10 mouse cellular contexts compared by ENCODE assay signal in genomic region chr10:75595981-75596380, GRCm38 (mm10). TPM values are rescaled to one million over a fixed set of nuclear protein-coding genes. Genes with fewer than 3 reads are reported as not detected.
DNase-seq lines count a peak whose midpoint lies in the region; ATAC-seq lines count a peak whose summit lies in the region.
"Had no signal": no experiment of that assay in that cellular context is flagged by ENCODE, and none has a peak within 500 bp of the region (broad histone marks: within the 10 kb centered on the region; RNA-seq: fewer than 3 reads in every experiment).

No protein-coding gene starts in this region.

- H3K27ac ChIP-seq in forebrain, embryonic 14.5 days (ENCODE audit: low read depth, low read length), result no peak overlapping the region
- H3K27ac ChIP-seq in forebrain, embryonic 13.5 days, result no peak overlapping the region
- H3K27ac ChIP-seq: kidney, postnatal 0 days had no signal

- DNase-seq in forebrain, embryonic 14.5 days (ENCODE audit: low spot score), result peak; percentile 62
- peak; percentile 64 for DNase-seq in urinary bladder, postnatal 25 days (ENCODE audit: low spot score)
- DNase-seq in urinary bladder, adult 2 months (ENCODE audit: low spot score), result no peak
- DNase-seq in kidney, postnatal 14 days, result peak; percentile 61
- no peak for DNase-seq in left cerebral cortex, adult 11 months (ENCODE audit: low spot score)
- DNase-seq: thymus, postnatal 25 days had no signal

- H3K9me3 ChIP-seq in forebrain, embryonic 14.5 days (replicated peaks; ENCODE audit: control insufficient read depth, low read length), result 0 out of 2 replicates have a peak, but pooled peaks cover 3% of the 10 kb centered on the region
- H3K9me3 ChIP-seq in forebrain, embryonic 13.5 days (replicated peaks), result peaks cover 4% of the 10 kb centered on the region; the same call in 1 of the 2 replicates

- H3K36me3 ChIP-seq in forebrain, embryonic 14.5 days (ENCODE audit: control insufficient read depth, insufficient read depth, low read length), result no peaks in the 10 kb centered on the region
- no peaks in the 10 kb centered on the region for H3K36me3 ChIP-seq in forebrain, embryonic 13.5 days (ENCODE audit: poor library complexity, severe bottlenecking)

- no peak for ATAC-seq in forebrain, embryonic 14.5 days
- no peak for ATAC-seq in forebrain, embryonic 13.5 days
- ATAC-seq in inflammation-experienced regulatory T-cells, adult 6 months, result no peak
- no peak for ATAC-seq in CD4-positive, CD25-positive, alpha-beta regulatory T cell, adult 4 months

- WGBS in forebrain, embryonic 14.5 days, result 76% methylated on average over 8 of the region's 8 CpGs
- WGBS in forebrain, embryonic 13.5 days, result 86% methylated on average over 8 of the region's 8 CpGs

- H3K4me3 ChIP-seq in forebrain, embryonic 14.5 days (ENCODE audit: low read depth, low read length), result no peak overlapping the region
- H3K4me3 ChIP-seq in forebrain, embryonic 13.5 days, result no peak overlapping the region

- H3K4me1 ChIP-seq in forebrain, embryonic 14.5 days (ENCODE audit: control insufficient read depth, insufficient read depth, low read length), result no peaks in the 10 kb centered on the region
- H3K4me1 ChIP-seq in forebrain, embryonic 13.5 days, result no peaks in the 10 kb centered on the region

- no peaks in the 10 kb centered on the region for H3K27me3 ChIP-seq in forebrain, embryonic 14.5 days (replicated peaks; ENCODE audit: control insufficient read depth, insufficient read depth, low read length)
- no peaks in the 10 kb centered on the region for H3K27me3 ChIP-seq in forebrain, embryonic 13.5 days

- H3K9ac ChIP-seq in forebrain, embryonic 14.5 days (ENCODE audit: low read length), result no peak overlapping the region
- H3K9ac ChIP-seq in forebrain, embryonic 13.5 days, result no peak overlapping the region

- no peak overlapping the region for H3K4me2 ChIP-seq in forebrain, embryonic 14.5 days (ENCODE audit: low read length)
- no peak overlapping the region for H3K4me2 ChIP-seq in forebrain, embryonic 13.5 days

RNA-seq across cellular contexts. Expression of gene Ggt5, which starts 6.8 kb away (rescaled TPM):
- polyA plus RNA-seq in forebrain, embryonic 14.5 days (2014; fragmentation: Nextera tagmentation; extraction: Ambion mirVana), result 1.8 and 2.1 TPM in 2 replicates
- 1.4 and 2.8 TPM in 2 replicates for polyA plus RNA-seq in forebrain, embryonic 13.5 days (2015; fragmentation: Nextera tagmentation; extraction: Ambion mirVana)
- 8.6 and 10.5 TPM in 2 replicates for polyA plus RNA-seq in urinary bladder, adult 2 months (2012; rRNA removed)
- under 1 TPM; 0.29 to 0.45 (median 0.42) TPM for polyA plus RNA-seq in inflammation-experienced regulatory T-cells, adult 6 months (2017; shearing (Covaris generic))
- polyA plus RNA-seq in CD4-positive, CD25-positive, alpha-beta regulatory T cell, adult 4 months (2017; shearing (Covaris generic)), result under 1 TPM; 0.27 to 0.76 TPM

RNA-seq across cellular contexts. Expression of gene Ggt1, which starts 34.6 kb away (rescaled TPM):
- 1.1 and 1.2 TPM in 2 replicates for polyA plus RNA-seq in forebrain, embryonic 14.5 days (2014; fragmentation: Nextera tagmentation; extraction: Ambion mirVana)
- 1.1 and 2.3 TPM in 2 replicates for polyA plus RNA-seq in forebrain, embryonic 13.5 days (2015; fragmentation: Nextera tagmentation; extraction: Ambion mirVana)
- 0.33 and 0.55 TPM in 2 replicates for polyA plus RNA-seq in urinary bladder, adult 2 months (2012; rRNA removed)
- 10 to 100 TPM in 1 of 3 experiments, 1 to 10 TPM in 1, under 1 TPM in 1; 0.26 to 15.4 (median 2.2) TPM for polyA plus RNA-seq in inflammation-experienced regulatory T-cells, adult 6 months (2017; shearing (Covaris generic))
- 1 to 10 TPM; 2.8 to 4.0 TPM for polyA plus RNA-seq in CD4-positive, CD25-positive, alpha-beta regulatory T cell, adult 4 months (2017; shearing (Covaris generic))

RNA-seq across cellular contexts. Expression of gene Lrrc75b, which starts 35.9 kb away (rescaled TPM):
- polyA plus RNA-seq in forebrain, embryonic 14.5 days (2014; fragmentation: Nextera tagmentation; extraction: Ambion mirVana), result 15.7 and 18.8 TPM in 2 replicates
- 10.4 and 11.7 TPM in 2 replicates for polyA plus RNA-seq in forebrain, embryonic 13.5 days (2015; fragmentation: Nextera tagmentation; extraction: Ambion mirVana)
- polyA plus RNA-seq in urinary bladder, adult 2 months (2012; rRNA removed), result 4.7 and 7.5 TPM in 2 replicates
- polyA plus RNA-seq in inflammation-experienced regulatory T-cells, adult 6 months (2017; shearing (Covaris generic)), result 1 to 10 TPM in 1 of 3 experiments, under 1 TPM in 2; 0.16 to 1.7 (median 0.47) TPM
- under 1 TPM in 1 of 2 experiments, not detected in 1; 0.40 TPM for polyA plus RNA-seq in CD4-positive, CD25-positive, alpha-beta regulatory T cell, adult 4 months (2017; shearing (Covaris generic))

RNA-seq across cellular contexts. Expression of gene Susd2, which starts 47.8 kb away (rescaled TPM):
- 1.3 TPM in 2 replicates for polyA plus RNA-seq in forebrain, embryonic 14.5 days (2014; fragmentation: Nextera tagmentation; extraction: Ambion mirVana)
- polyA plus RNA-seq in forebrain, embryonic 13.5 days (2015; fragmentation: Nextera tagmentation; extraction: Ambion mirVana), result 0.97 and 1.1 TPM in 2 replicates
- 57.5 and 76.1 TPM in 2 replicates for polyA plus RNA-seq in urinary bladder, adult 2 months (2012; rRNA removed)
- polyA plus RNA-seq in inflammation-experienced regulatory T-cells, adult 6 months (2017; shearing (Covaris generic)), result 10 to 100 TPM; 12.4 to 23.2 (median 19.2) TPM
- polyA plus RNA-seq in CD4-positive, CD25-positive, alpha-beta regulatory T cell, adult 4 months (2017; shearing (Covaris generic)), result 10 to 100 TPM in 1 of 2 experiments, 1 to 10 TPM in 1; 9.2 to 19.4 TPM

Comparison
In these comparisons a context has a peak if more than half of its experiments do, and no peak if none do; other contexts are left out.
1. DNase-seq: peak in forebrain, embryonic 14.5 days (single experiment), urinary bladder, postnatal 25 days (single experiment) and kidney, postnatal 14 days (single experiment); none in urinary bladder, adult 2 months (single experiment) and left cerebral cortex, adult 11 months (single experiment).